Mouse (Mus musculus) stomach, embryonic 14.5 days (tissue): Measurements from ENCODE around the gene Cgnl1. TPM values are rescaled to one million over a fixed set of nuclear protein-coding genes. Genes with fewer than 3 reads are reported as not detected.

ENCODE experiments used
- ATAC-seq: fragments of 200-750 bp; cut with Nextera tagmentation; 2 replicates; pipeline ENCODE4 v1.8.0; 2017; ENCODE audit warnings: low read depth, moderate TSS enrichment; ENCODE audit not compliant: insufficient number of reproducible peaks, insufficient read depth, low FRiP score
- H3K27ac ChIP-seq: fragments of 300-500 bp; sonication (generic); 2 replicates; pipeline ENCODE4 v1.5.1; 2014; ENCODE audit warnings: mild to moderate bottlenecking, low read length, moderate library complexity, mixed read lengths
- H3K27me3 ChIP-seq: fragments of 300-500 bp; sonication (generic); 2 replicates; pipeline ENCODE4 v1.6.1; 2014; ENCODE audit warnings: low read length, control low read depth, mixed read lengths; ENCODE audit not compliant: control insufficient read depth, insufficient read depth
- H3K36me3 ChIP-seq: fragments of 300-500 bp; sonication (generic); 2 replicates; pipeline ENCODE4 v1.6.1; 2014; ENCODE audit warnings: mild to moderate bottlenecking, control low read depth, low read length, moderate library complexity, mixed read lengths; ENCODE audit not compliant: control insufficient read depth, insufficient read depth
- H3K4me1 ChIP-seq: fragments of 300-500 bp; sonication (generic); 2 replicates; pipeline ENCODE4 v1.6.1; 2014; ENCODE audit warnings: low read length, control low read depth, mixed read lengths; ENCODE audit not compliant: control insufficient read depth, insufficient read depth
- H3K4me2 ChIP-seq: fragments of 300-500 bp; sonication (generic); replicated peaks from 2 replicates; pipeline ENCODE4 v1.6.1; 2014; ENCODE audit warnings: low read depth, low read length, control low read depth
- H3K4me3 ChIP-seq: fragments of 300-500 bp; sonication (generic); 2 replicates; pipeline ENCODE4 v1.5.1; 2014; ENCODE audit warnings: low read depth, low read length, control low read depth
- H3K9ac ChIP-seq: fragments of 300-500 bp; sonication (generic); replicated peaks from 2 replicates; pipeline ENCODE4 v1.6.1; 2014; ENCODE audit warnings: low read depth, mild to moderate bottlenecking, control low read depth, low read length, moderate library complexity, mixed read lengths
- H3K9me3 ChIP-seq: fragments of 300-500 bp; sonication (generic); 2 replicates; pipeline ENCODE4 v1.6.1; 2016; ENCODE audit warnings: low read depth, low read length, control low read depth; ENCODE audit not compliant: control insufficient read depth
- WGBS: fragments of 180-500 bp; shearing (Covaris S2); extraction: QIAGEN DNeasy Blood & Tissue Kit; methylation state at CpG from one replicate; pipeline ENCODE4 v1.1.7; 2014; 5-methylcytosine and 5-hydroxymethylcytosine counted together
- polyA plus RNA-seq: library from polyadenylated mRNA; unstranded; fragments of >200 nt; fragmentation: Nextera tagmentation; extraction: Ambion mirVana; gene quantifications from 2 replicates; pipeline ENCODE4 v1.2.1, GENCODE M21; 2014

The Cgnl1 gene
- polyA plus RNA-seq: 11.8 and 12.2 TPM in 2 replicates

DNA sequence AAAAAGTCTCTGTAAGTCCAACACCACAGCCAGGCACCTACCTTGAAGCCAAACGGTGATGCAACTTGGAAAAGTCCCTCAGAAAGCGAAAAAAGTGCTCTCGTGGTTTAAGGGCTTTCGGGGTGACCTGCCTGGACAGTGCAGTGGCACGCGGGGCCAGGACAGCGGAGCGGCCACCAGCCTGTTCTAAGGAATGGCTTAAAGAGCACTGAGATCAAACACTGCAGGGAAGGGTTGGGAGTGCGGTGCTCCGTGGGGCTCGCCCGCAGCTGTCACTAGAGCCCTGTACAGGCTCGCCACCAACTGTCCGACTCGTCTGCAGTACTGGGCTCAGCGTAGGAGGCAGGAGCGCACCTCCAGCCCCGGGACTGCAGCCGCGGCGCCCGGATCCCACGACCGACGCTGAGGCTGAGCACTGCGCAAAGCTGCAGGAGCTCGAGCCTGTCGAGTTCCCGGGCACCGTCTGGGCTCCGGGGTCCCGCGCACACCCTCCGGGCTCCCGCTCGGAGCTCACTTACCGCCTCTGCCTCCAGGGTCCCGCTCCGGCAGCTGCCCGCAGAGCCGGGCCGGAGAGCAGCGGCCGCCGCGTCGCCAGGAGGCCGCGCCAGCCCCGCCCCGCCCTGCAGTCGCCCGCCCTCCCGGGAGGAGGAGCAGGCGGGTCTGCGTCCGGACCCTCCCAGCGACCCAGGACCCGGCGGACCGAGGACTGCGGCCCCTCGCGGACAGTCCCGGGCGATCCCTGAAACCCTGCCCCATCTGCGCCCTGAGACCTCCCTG, at the start of gene Cgnl1:
Gene Cgnl1, minus strand, starts transcription at position 612 of the 777 bp plus-strand sequence.
- H3K36me3 ChIP-seq: no peaks in the 10 kb centered on the region
- H3K27me3 ChIP-seq: no peaks in the 10 kb centered on the region
- peaks cover 7% of the 10 kb centered on the region; the same call in 1 of the 2 replicates for H3K4me1 ChIP-seq
- peak within 1 kb of the TSS; percentile 62 for H3K4me2 ChIP-seq
- under 1% methylated on average over 63 of the region's 67 CpGs for WGBS
- H3K9me3 ChIP-seq: no peaks in the 10 kb centered on the region
- peak within 1 kb of the TSS; percentile 69 for H3K27ac ChIP-seq
- peak; percentile 89 for ATAC-seq
- peak within 1 kb of the TSS; percentile 58 for H3K4me3 ChIP-seq
- peak within 1 kb of the TSS; percentile 58 for H3K9ac ChIP-seq

DNA sequence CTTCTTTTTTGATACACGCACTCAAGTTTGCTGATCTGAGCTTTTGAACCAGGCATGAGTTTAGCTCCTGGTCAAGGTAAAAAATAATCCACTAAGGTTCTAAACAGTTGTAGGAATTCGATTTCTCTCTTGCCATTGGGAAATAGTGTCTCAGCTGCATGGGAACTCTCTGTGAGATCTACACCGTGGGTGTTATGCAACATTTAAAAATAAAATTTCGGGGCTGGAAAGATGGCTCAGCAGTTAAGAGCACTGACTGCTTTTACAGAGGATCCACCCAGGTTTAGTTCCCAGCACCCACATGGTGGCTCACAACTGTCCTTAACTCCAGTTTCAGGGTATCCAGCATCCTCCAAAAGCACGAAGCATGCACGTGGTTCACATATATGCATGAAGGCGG, 47.1 kb upstream of the Cgnl1 start:
- 87% methylated on average over 7 of the region's 7 CpGs for WGBS
- Histone ChIP-seq H3K27me3 (no peaks in the 10 kb centered on the region), H3K36me3 (no peaks in the 10 kb centered on the region), H3K4me2 (no peak overlapping the region), H3K9me3 (no peaks in the 10 kb centered on the region), H3K27ac (no peak overlapping the region), H3K4me1 (no peaks in the 10 kb centered on the region), H3K9ac (no peak overlapping the region), H3K4me3 (no peak overlapping the region)
- ATAC-seq: no peak

DNA sequence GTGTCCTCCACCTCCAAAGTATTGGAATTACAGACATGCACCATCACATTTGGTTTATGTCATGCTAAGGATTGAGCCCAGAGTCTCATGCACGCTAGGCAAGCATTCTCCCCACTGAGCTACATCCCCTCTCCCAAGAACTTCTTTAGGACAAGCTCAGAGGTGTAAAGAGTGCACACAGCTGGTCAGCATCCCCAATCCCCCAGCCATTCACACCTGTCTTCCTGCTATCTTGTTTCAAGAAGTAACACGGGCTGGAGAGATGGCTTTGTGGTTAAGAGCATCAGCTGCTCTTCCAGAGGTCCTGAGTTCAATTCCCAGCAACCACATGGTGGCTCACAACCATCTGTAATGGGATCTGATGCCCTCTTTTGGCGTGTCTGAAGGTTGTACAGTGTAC, 44.7 kb upstream of the Cgnl1 start:
- no peaks in the 10 kb centered on the region for H3K4me1 ChIP-seq
- no peaks in the 10 kb centered on the region for H3K36me3 ChIP-seq
- H3K27ac ChIP-seq: no peak overlapping the region
- H3K4me2 ChIP-seq: no peak overlapping the region
- no peak for ATAC-seq
- no peaks in the 10 kb centered on the region for H3K9me3 ChIP-seq
- no peaks in the 10 kb centered on the region for H3K27me3 ChIP-seq
- no peak overlapping the region for H3K4me3 ChIP-seq
- no peak overlapping the region for H3K9ac ChIP-seq
- 58% methylated on average over 3 of the region's 3 CpGs for WGBS

DNA sequence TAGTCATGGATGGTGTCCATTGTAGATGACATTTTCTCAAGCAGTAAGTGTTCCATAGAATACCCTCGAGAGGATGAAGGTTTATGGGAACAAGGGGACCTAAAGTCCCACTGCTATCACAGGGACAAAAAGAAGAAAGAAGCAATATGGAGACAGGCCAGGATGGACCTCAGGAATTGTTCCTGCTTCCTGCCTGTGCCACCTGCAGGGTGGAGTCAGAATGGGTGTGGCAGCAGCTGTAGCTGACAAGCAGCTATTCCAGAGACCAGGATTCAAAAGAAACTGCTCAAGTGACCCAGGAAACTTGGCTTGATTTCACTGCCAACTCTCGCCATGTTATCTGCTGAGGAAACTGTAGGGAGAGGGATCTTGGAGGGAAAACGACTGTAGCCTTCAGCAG, 42.2 kb upstream of the Cgnl1 start:
- Histone ChIP-seq H3K4me2 (no peak overlapping the region), H3K9ac (no peak overlapping the region), H3K36me3 (no peaks in the 10 kb centered on the region), H3K27ac (no peak overlapping the region), H3K27me3 (no peaks in the 10 kb centered on the region), H3K4me3 (no peak overlapping the region), H3K4me1 (no peaks in the 10 kb centered on the region), H3K9me3 (no peaks in the 10 kb centered on the region)
- no peak for ATAC-seq
- WGBS: 89% methylated on average over 3 of the region's 3 CpGs

DNA sequence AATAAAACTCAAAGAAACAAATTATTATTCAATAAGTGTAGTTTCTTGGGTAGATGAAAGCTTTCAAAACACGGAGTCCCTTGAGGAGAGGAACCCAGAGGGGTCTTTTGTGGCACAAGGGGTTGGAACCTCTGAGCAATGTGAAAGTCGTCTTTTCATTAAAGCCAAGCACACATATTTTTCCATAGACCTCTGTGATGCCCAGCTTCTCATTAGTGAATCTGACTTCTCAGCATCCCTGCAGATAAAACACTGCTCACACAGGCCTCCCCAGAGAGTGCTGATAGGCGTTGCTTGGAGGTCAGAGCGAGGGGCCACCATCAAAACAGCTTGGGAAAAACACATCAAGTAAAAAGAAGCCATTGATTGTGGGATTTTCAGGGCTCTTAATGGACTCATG, 41.5 kb upstream of the Cgnl1 start:
- H3K4me3 ChIP-seq: no peak overlapping the region
- no peaks in the 10 kb centered on the region for H3K36me3 ChIP-seq
- H3K9me3 ChIP-seq: no peaks in the 10 kb centered on the region
- no peaks in the 10 kb centered on the region for H3K27me3 ChIP-seq
- H3K9ac ChIP-seq: no peak overlapping the region
- WGBS: 67% methylated on average over 4 of the region's 4 CpGs
- no peak overlapping the region for H3K4me2 ChIP-seq
- no peak overlapping the region for H3K27ac ChIP-seq
- no peaks in the 10 kb centered on the region for H3K4me1 ChIP-seq
- no peak for ATAC-seq

DNA sequence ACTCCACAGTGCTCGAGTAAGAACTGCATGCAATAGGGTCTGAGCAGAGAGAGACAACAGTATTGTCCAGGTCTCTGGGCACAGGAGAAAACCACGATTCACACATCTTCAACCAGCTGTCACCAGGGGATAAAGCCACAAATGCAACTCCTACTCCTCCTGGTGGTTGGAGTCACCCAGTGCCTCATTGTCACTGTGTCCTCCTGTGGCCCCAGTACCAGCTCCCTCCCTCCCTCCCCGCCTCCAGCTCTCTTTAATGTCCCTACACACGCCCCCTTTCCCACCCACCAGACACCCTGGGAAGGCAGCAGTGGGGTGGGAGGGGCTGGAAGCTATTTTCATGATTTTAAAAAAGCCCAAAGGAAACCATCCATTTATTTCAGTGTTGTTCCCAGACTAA, 41.0 kb upstream of the Cgnl1 start:
- no peaks in the 10 kb centered on the region for H3K36me3 ChIP-seq
- H3K4me2 ChIP-seq: no peak overlapping the region
- ATAC-seq: no peak
- no peaks in the 10 kb centered on the region for H3K4me1 ChIP-seq
- WGBS: 45% methylated on average over 4 of the region's 4 CpGs
- no peak overlapping the region for H3K9ac ChIP-seq
- no peaks in the 10 kb centered on the region for H3K9me3 ChIP-seq
- no peak overlapping the region for H3K27ac ChIP-seq
- no peaks in the 10 kb centered on the region for H3K27me3 ChIP-seq
- no peak overlapping the region for H3K4me3 ChIP-seq

DNA sequence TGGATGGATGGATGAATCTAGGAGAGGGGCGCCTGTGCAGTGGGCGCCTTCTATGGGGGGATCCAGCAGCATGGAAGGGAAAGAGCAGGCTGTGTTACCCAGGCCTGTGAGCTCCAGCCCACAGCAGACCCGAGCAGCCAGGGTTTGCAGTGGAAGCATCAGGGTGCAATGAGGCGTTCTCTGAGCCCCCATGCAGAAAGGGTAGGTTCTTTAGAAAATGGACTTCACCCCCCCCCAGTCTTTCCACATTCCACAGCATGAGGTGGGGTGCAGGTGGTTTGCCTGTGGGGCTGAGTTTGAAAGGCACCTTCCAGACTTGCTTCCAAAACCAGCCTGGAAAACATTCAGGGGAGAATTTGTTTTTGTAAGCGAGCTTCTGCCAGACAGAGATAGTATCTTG, 40.0 kb upstream of the Cgnl1 start:
- Histone ChIP-seq H3K36me3 (no peaks in the 10 kb centered on the region), H3K4me1 (no peaks in the 10 kb centered on the region), H3K4me2 (no peak overlapping the region), H3K27me3 (no peaks in the 10 kb centered on the region), H3K4me3 (no peak overlapping the region), H3K9ac (no peak overlapping the region), H3K9me3 (no peaks in the 10 kb centered on the region), H3K27ac (no peak overlapping the region)
- WGBS: 77% methylated on average over 5 of the region's 5 CpGs
- no peak for ATAC-seq

DNA sequence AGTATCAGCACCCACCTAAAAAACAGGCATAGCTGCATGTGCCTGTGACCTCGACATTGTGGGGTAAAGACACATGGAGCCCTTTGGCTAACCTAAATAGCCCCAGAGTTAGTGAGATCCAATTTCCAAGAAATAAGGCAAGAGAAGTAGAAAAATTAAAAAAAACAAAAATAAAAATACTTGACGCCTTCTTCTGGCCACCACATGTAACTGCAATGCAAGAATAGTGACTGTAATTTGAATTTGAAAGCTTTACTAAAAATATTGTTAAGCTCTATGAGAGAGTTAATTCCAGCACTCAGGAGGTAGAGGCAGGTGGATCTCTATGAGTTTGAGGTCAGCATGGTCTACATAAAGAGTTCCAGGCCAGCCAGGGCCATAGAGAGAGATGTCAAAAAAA, 39.3 kb upstream of the Cgnl1 start:
- no peaks in the 10 kb centered on the region for H3K27me3 ChIP-seq
- no peaks in the 10 kb centered on the region for H3K4me1 ChIP-seq
- no peak overlapping the region for H3K4me2 ChIP-seq
- H3K4me3 ChIP-seq: no peak overlapping the region
- H3K36me3 ChIP-seq: no peaks in the 10 kb centered on the region
- H3K27ac ChIP-seq: no peak overlapping the region
- WGBS: 88% methylated on average over 2 of the region's 2 CpGs
- no peak overlapping the region for H3K9ac ChIP-seq
- H3K9me3 ChIP-seq: no peaks in the 10 kb centered on the region
- no peak for ATAC-seq
